Mouse (Mus musculus) layer of hippocampus, adult 9-10 months (tissue): Measurements from ENCODE around the gene Gm49396.

Experiments
- DNase-seq: peaks from one replicate; pipeline ENCODE4 v3.0.0; 2022; ENCODE audit warnings: low spot score

The Gm49396 gene

GRCm38 (mm10) chr7:30553021-30553589 is 10.0 kb upstream of the Gm49396 start:
- DNase-seq: no peak

- no peak for DNase-seq
These were observed 9.1 kb upstream of the Gm49396 start for GRCm38 (mm10) chr7:30553810-30554584.

DNA sequence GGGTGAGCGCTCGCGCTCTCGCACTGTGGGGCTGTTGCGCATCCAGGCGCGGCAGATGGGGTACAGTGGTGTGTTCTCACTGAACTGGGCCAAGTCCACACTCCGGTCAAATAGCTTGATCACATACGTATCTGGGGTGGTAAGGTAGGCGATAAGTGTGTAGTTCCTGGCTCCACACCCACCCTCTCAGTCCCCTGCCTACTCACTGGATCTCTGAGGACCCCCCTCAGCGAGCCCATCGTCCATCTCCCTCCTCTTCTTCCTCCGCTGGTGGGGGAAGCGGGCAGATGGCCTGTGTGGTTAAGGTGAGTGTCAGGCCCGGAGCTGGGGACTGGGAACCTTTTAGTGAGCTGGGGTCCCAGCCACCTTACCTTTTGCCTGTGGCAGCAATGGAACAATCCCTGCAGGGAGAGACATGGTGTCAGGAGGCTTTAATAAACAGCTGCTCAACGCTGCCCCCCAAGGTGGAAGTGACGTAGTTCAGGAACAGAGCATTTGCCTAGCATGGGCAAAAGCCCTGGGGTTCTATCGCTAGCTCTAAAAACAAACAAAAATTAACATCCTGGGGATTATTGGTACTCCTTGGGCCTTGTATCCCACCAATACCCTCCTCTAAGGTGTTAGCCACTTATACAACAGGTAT is 6.1 kb upstream of the Gm49396 start:
- DNase-seq: no peak

DNA sequence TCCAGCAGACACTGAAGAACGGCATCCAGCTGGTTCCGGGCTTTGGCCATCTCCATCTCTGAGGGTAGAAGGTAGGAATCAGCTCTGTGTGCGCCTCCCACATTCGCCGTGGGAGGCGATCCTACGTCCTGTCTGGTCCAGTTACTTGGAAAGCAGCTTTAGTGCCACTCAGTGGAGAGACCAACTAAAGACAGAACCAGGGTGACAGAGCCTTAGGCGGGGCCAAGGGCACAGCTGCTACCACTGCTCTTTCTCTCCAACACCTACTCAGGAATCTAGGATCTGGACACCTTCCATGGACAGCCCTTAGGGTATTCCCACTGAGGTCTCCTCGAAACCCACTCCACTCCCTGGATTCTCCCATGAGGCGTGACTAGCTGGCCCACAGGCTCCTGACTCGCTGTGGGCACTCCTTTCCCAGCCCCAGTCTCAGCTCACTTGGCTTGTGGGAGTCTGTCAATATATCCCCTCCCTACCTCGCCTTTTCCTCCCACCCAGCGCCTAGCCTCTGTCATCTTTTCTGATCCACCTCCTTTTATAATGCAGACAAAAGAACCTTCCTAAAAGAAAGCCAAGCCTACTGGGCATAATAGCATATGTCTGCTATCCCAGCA is 5.1 kb upstream of the Gm49396 start:
- DNase-seq: no peak

DNA sequence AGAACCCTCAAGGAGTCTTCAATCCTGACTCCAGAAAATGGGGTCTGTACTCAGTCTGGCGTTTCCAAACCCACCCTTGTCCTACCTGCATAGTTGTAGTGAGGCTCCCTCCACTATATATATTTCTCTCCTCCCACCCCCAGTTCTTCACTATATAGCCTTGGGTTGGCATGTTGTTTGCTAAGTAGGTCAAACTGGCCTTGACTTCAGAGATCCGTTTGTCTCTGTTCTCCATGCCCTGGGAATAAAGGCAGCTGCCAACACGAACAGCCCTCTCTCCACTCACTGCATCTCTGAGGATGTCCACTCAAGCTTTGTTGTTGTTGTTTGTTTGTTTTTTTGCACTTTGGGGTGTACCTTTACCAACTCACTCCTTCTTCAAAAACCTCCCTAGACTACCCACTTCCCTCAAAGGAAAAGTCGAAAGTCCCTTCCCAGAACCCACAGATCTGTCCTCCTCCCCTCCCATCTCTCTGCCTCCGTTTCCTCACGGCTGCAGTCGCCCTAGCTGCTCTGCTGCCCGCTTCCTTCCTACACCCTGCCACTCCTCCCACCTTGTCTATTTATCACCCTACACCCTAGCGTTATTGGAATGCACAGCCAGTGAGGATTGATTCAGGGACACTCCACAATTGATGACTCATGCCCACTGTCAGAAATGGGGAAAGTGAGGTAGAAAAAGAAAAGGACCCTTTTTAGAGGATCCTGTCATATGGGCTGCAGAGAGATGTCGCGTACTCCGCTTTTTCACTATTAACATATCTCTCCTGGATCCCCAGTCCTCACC is 4.3 kb upstream of the Gm49396 start:
- DNase-seq: no peak

GRCm38 (mm10) chr7:30559443-30559954 is 3.6 kb upstream of the Gm49396 start, which contains the start of gene Lin37:
Gene Lin37 (minus strand): TSS chr7:30559838.
- peak; percentile 97 for DNase-seq

GRCm38 (mm10) chr7:30560296-30560695 is 2.8 kb upstream of the Gm49396 start:
- DNase-seq: no peak

- DNase-seq: peak; percentile 26
These were observed 523 bp upstream of the Gm49396 start for GRCm38 (mm10) chr7:30562526-30563116.

DNA sequence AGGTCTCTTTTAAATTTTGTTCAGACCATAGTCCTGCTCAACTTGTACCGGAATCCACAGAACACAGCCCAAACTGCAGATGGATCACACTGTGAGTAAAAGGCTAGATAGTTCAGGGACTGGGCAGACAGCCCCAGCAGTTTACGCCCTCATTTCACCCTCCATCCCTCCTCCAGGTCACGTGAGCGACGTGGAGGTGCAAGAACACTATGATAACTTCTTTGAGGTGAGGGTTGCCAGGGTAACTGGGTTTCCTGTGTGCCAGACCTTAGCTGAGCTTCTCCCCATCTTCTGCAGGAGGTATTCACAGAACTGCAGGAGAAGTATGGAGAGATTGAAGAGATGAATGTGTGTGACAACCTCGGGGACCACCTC is 749 bp downstream of the Gm49396 start:
- no peak for DNase-seq

- DNase-seq: no peak
These were observed 1.9 kb downstream of the Gm49396 start, which contains the start of gene Igflr1 for GRCm38 (mm10) chr7:30564970-30565571. Gene Igflr1 (plus strand): TSS chr7:30565427.

- DNase-seq: no peak
These were observed 2.9 kb downstream of the Gm49396 start for GRCm38 (mm10) chr7:30566033-30566432.

GRCm38 (mm10) chr7:30567555-30567954 is 4.4 kb downstream of the Gm49396 start:
- DNase-seq: no peak

- DNase-seq: no peak
These were observed 9.2 kb downstream of the Gm49396 start for GRCm38 (mm10) chr7:30572389-30572788.

GRCm38 (mm10) chr7:30572969-30573368 is 9.8 kb downstream of the Gm49396 start:
- no peak for DNase-seq

DNA sequence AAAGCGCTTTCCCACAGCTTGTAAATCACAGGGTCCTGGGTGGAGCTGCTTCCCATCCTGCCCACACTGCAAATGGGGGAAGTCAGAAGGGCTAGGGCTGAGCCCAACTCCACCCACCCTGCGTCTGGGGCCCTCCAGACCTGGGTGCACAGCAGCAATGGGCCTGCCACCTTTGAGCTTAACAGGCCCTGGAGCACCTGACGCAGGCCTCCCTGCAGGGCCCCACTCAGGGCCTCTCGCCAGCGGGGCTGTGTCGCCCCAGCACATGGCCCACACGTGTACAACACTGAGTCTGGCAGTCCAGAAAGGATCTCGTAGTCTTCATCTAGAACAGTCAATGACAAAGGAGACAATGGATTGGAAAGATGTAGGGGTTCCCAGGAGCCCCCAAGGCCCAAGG is 16.8 kb downstream of the Gm49396 start:
- no peak for DNase-seq

DNA sequence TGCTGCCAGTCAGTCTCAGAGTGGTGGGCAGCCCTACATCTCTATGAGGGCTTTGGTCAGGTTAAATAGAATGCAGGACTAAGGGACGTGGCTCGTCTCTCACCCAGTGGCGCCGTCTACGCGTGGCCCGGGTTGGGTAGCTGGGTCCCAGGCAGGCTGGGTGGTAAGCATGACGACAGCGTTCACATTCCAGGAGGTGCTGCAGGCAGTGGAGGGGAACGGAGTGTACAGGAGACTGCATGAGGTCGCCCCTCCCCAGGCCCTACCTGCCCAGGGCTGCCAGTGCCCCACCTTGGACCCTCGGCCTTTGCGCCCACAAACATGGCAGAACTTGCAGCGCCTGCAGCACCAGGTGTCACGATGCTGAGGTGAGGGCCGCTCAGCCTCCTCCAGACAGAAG is 18.4 kb downstream of the Gm49396 start:
- no peak for DNase-seq

DNA sequence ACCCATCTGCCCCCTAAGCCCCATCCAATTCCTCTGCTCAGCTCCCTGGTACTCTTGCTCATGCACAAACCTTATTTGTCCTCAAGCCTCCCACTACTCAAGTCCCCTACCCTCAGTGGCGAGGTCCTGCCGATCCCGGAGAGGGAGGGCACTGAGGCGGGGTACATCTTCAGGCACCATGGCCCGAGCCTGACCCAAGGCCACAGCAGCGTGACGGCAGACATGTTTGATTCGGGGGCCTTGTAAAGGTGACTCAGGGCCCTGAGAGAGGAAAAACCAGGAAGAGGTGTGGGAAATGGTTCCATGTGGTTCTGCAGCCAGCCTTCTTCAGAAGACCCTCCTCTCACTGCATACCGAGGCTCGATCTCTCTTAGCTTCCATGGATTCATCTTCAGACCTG is 21.2 kb downstream of the Gm49396 start:
- no peak for DNase-seq

GRCm38 (mm10) chr7:30585170-30585569 is 22.0 kb downstream of the Gm49396 start:
- no peak for DNase-seq

DNA sequence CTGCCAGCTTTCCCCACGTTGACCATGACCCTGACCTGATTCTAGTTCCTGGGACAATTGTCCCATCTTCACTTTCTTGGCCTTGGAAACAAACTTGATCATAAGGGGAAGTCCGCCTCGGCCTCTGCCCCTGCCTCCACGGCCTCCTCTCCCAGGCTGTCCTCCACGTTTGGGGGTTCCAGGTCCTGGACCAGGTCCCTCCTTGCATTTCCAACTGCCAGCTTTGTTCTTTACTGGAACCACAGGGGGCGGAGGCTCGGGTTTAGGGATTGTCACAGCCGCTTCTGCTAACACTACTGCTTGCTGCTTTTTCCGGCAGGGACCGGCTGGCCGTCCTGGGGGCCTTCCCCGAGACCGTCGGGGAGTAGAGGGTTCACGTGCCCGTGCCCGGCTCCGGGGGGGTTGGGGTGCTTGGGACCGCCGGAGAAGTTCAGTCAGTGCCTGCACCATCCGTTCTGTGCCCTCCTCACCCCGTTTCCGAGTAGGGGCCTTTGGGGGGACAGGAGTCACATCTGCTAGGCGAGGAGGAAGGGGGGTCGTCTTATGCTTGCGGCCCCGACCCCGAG is 23.4 kb downstream of the Gm49396 start:
- DNase-seq: no peak

DNA sequence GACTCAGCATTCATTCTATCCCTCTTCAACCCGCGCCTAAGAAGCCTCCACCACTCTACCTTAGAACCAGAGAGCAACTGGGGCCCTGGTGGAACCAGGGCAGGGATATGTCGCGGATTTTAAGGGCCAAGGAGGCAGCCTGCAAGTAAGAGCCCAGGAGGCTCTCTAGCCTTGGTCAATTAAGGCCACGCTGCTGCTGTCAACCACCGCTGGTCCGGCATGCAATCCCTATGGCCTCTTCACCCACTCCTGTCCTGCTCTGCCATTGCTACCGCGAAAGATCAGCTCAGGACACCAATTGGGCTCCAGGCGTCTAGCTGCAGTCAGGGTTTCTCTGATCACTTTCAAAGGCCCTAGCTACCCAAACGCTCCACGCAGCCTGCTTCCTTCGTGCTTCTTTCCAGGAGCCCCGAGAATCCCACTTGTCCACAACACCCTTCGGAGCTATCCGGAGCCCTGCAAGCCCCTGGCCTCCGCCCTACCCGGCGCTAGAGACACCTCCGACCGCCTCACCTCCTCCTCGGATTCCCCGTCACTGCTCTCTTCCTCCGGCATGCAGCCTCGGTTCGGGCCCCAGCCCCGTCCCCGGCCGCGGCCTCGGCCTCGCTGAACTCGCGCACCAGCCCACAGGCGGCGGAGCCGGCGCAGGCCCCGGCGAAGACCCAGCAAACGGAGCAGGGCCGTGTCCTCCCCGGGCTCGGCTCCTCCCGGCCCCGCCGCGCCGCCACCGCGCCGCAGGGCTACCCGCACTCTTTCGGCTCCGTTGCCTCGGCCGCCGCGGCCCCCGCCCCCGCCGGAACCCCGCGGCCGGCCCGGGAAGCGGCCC is 24.9 kb downstream of the Gm49396 start:
- DNase-seq: peak; percentile 33
